Mouse (Mus musculus) liver, adult 2 months (tissue): Measurements from ENCODE around the gene Fkbp9. TPM values are rescaled to one million over a fixed set of nuclear protein-coding genes. Genes with fewer than 3 reads are reported as not detected.

Experiments
- DNase-seq: peaks from one replicate; pipeline ENCODE4 v3.0.0-alpha.2; 2011; ENCODE audit warnings: low read depth, low spot score; ENCODE audit errors: extremely low read depth
- H3K27ac ChIP-seq: fragments of 200-500 bp; replicated peaks from 2 replicates; pipeline ENCODE4 v1.5.1; 2012; ENCODE audit warnings: low read depth, mild to moderate bottlenecking, control low read depth, inconsistent platforms, low read length; ENCODE audit not compliant: insufficient read depth
- H3K27me3 ChIP-seq: fragments of 200-500 bp; 2 replicates; pipeline ENCODE4 v1.6.1; 2012; ENCODE audit warnings: mild to moderate bottlenecking, moderate library complexity, low read length, inconsistent platforms; ENCODE audit not compliant: control insufficient read depth, insufficient read depth
- H3K36me3 ChIP-seq: fragments of 200-500 bp; 2 replicates; pipeline ENCODE4 v1.6.1; 2012; ENCODE audit warnings: low read length, inconsistent platforms; ENCODE audit not compliant: control insufficient read depth, insufficient read depth
- H3K4me1 ChIP-seq: fragments of 200-500 bp; 2 replicates; pipeline ENCODE4 v1.6.1; 2011; ENCODE audit warnings: low read length; ENCODE audit not compliant: control insufficient read depth, insufficient read depth
- H3K4me3 ChIP-seq: fragments of 200-500 bp; 2 replicates; pipeline ENCODE4 v1.5.1; 2011; ENCODE audit warnings: low read depth, mild to moderate bottlenecking, control low read depth, low read length, moderate library complexity; ENCODE audit not compliant: insufficient read depth
- H3K79me2 ChIP-seq: fragments of 200-500 bp; 2 replicates; pipeline ENCODE4 v1.6.1; 2012; ENCODE audit warnings: inconsistent platforms, mild to moderate bottlenecking, low read length, moderate library complexity; ENCODE audit not compliant: control insufficient read depth, insufficient read depth
- H3K9ac ChIP-seq: fragments of 200-500 bp; 2 replicates; pipeline ENCODE4 v1.6.1; 2012; ENCODE audit warnings: low read depth, mild to moderate bottlenecking, control low read depth, inconsistent platforms, low read length
- CTCF ChIP-seq: fragments of 200-500 bp; IDR thresholded peaks from 2 replicates; pipeline ENCODE4 v1.5.1; 2011; ENCODE audit warnings: low read depth, low read length, control low read depth
- POLR2A ChIP-seq: fragments of 200-500 bp; IDR thresholded peaks from 2 replicates; pipeline ENCODE4 v1.6.1; 2011; ENCODE audit warnings: low read length, control low read depth; ENCODE audit not compliant: insufficient read depth; ENCODE audit errors: extremely low read depth
- WGBS: fragments of 180-500 bp; shearing (Covaris S2); methylation state at CpG from one replicate; pipeline ENCODE4 v1.1.7; 2018; 5-methylcytosine and 5-hydroxymethylcytosine counted together
- polyA plus RNA-seq: library from polyadenylated mRNA; depleted of rRNA; stranded (reverse); fragments of >200 nt; gene quantifications from 2 replicates; pipeline ENCODE4 v1.2.3, GENCODE M21; 2012
- total RNA-seq: library from RNA; depleted of rRNA; stranded (reverse); fragments of >200 nt; gene quantifications from 2 replicates; pipeline ENCODE4 v1.2.3, GENCODE M21; 2014

Fkbp9 gene
- total and polyA plus RNA-seq, 2 experiments = 12.6 to 32.2 TPM

GRCm38 (mm10) chr6:56908397-56908796 lies 76.5 kb downstream of the Fkbp9 start:
- TF ChIP-seq POLR2A (no peak), CTCF (no peak)
- H3K27me3 ChIP-seq = no peaks in the 10 kb centered on the region
- 83% methylated on average over 2 of the region's 2 CpGs for WGBS
- no peaks in the 10 kb centered on the region for H3K36me3 ChIP-seq
- H3K9ac ChIP-seq = no peak overlapping the region
- H3K4me1 ChIP-seq = peaks cover 27% of the 10 kb centered on the region
- DNase-seq = no peak
- H3K27ac ChIP-seq = no peak overlapping the region
- peaks cover 24% of the 10 kb centered on the region; the same call in 1 of the 2 replicates for H3K79me2 ChIP-seq
- no peak overlapping the region for H3K4me3 ChIP-seq

GRCm38 (mm10) chr6:56908912-56909311 lies 77.1 kb downstream of the Fkbp9 start:
- TF ChIP-seq POLR2A (no peak), CTCF (peak; percentile 90)
- H3K27me3 ChIP-seq = no peaks in the 10 kb centered on the region
- no peaks in the 10 kb centered on the region for H3K36me3 ChIP-seq
- WGBS = 6% methylated on average over 4 of the region's 4 CpGs
- H3K79me2 ChIP-seq = peaks cover 21% of the 10 kb centered on the region; the same call in 1 of the 2 replicates
- H3K27ac ChIP-seq = no peak overlapping the region
- DNase-seq = peak; percentile 60
- peaks cover 27% of the 10 kb centered on the region for H3K4me1 ChIP-seq
- no peak overlapping the region for H3K4me3 ChIP-seq
- H3K9ac ChIP-seq = no peak overlapping the region

- H3K36me3 ChIP-seq = no peaks in the 10 kb centered on the region
- H3K27ac ChIP-seq = no peak overlapping the region
- DNase-seq = no peak
- no peak for TF ChIP-seq CTCF
- no peak for TF ChIP-seq POLR2A
- H3K9ac ChIP-seq = no peak overlapping the region
- WGBS = 86% methylated on average over 2 of the region's 2 CpGs
- no peaks in the 10 kb centered on the region for H3K27me3 ChIP-seq
- no peak overlapping the region for H3K4me3 ChIP-seq
- H3K4me1 ChIP-seq = peaks cover 28% of the 10 kb centered on the region
- peaks cover 27% of the 10 kb centered on the region for H3K79me2 ChIP-seq
These were observed 79.1 kb downstream of the Fkbp9 start for GRCm38 (mm10) chr6:56910910-56911309.

GRCm38 (mm10) chr6:56913092-56913858 lies 81.4 kb downstream of the Fkbp9 start:
- H3K79me2 ChIP-seq = peaks cover 40% of the 10 kb centered on the region
- no peaks in the 10 kb centered on the region for H3K36me3 ChIP-seq
- no peak for TF ChIP-seq CTCF
- peak; percentile 82 for DNase-seq
- 54% methylated on average over 2 of the region's 2 CpGs for WGBS
- no peak overlapping the region for H3K4me3 ChIP-seq
- H3K27me3 ChIP-seq = no peaks in the 10 kb centered on the region
- peaks cover 23% of the 10 kb centered on the region for H3K4me1 ChIP-seq
- H3K9ac ChIP-seq = no peak overlapping the region
- H3K27ac ChIP-seq = peak overlapping the region; percentile 90

- peak overlapping the region; percentile 18; the same call in 1 of the 2 replicates for H3K27ac ChIP-seq
- H3K9ac ChIP-seq = no peak overlapping the region
- WGBS = 61% methylated on average over 2 of the region's 2 CpGs
- TF ChIP-seq CTCF (no peak), POLR2A (no peak)
- peaks cover 41% of the 10 kb centered on the region for H3K4me1 ChIP-seq
- no peaks in the 10 kb centered on the region for H3K36me3 ChIP-seq
- no peaks in the 10 kb centered on the region for H3K27me3 ChIP-seq
- H3K4me3 ChIP-seq = no peak overlapping the region
- peaks cover 38% of the 10 kb centered on the region for H3K79me2 ChIP-seq
- no peak for DNase-seq
These were observed 84.4 kb downstream of the Fkbp9 start for GRCm38 (mm10) chr6:56916279-56916678.
